Mouse (Mus musculus) embryonic facial prominence, embryonic 15.5 days (tissue): ENCODE data around the gene Tdrd3. TPM values are rescaled to one million over a fixed set of nuclear protein-coding genes. Genes with fewer than 3 reads are reported as not detected.

Experiments used
- ATAC-seq: fragments of 200-750 bp; cut with Nextera tagmentation; 2 replicates; pipeline ENCODE4 v1.8.0; 2017; ENCODE audit warnings: low read depth, moderate TSS enrichment; ENCODE audit not compliant: insufficient number of reproducible peaks, low FRiP score, low TSS enrichment
- H3K27ac ChIP-seq: fragments of 300-500 bp; sonication (generic); replicated peaks from 2 replicates; pipeline ENCODE4 v1.5.1; 2015; ENCODE audit warnings: mild to moderate bottlenecking, inconsistent platforms
- H3K27me3 ChIP-seq: fragments of 300-500 bp; sonication (generic); 2 replicates; pipeline ENCODE4 v1.6.1; 2015; ENCODE audit warnings: inconsistent platforms
- H3K36me3 ChIP-seq: fragments of 300-500 bp; sonication (generic); 2 replicates; pipeline ENCODE4 v1.6.1; 2015; ENCODE audit warnings: mild to moderate bottlenecking, inconsistent platforms
- H3K4me1 ChIP-seq: fragments of 300-500 bp; sonication (generic); 2 replicates; pipeline ENCODE4 v1.6.1; 2015; ENCODE audit warnings: inconsistent platforms
- H3K4me2 ChIP-seq: fragments of 300-500 bp; sonication (generic); replicated peaks from 2 replicates; pipeline ENCODE4 v1.6.1; 2015; ENCODE audit warnings: mild to moderate bottlenecking, inconsistent platforms
- H3K4me3 ChIP-seq: fragments of 300-500 bp; sonication (generic); replicated peaks from 2 replicates; pipeline ENCODE4 v1.5.1; 2015; ENCODE audit warnings: mild to moderate bottlenecking, inconsistent platforms
- H3K9ac ChIP-seq: fragments of 300-500 bp; sonication (generic); 2 replicates; pipeline ENCODE4 v1.6.1; 2015; ENCODE audit warnings: inconsistent platforms
- H3K9me3 ChIP-seq: fragments of 300-500 bp; sonication (generic); replicated peaks from 2 replicates; pipeline ENCODE4 v1.6.1; 2016; ENCODE audit warnings: inconsistent platforms
- WGBS: fragments of 180-500 bp; shearing (Covaris S2); methylation state at CpG from one replicate; pipeline ENCODE4 v1.1.7; 2015; 5-methylcytosine and 5-hydroxymethylcytosine counted together
- polyA plus RNA-seq: library from polyadenylated mRNA; unstranded; fragments of >200 nt; fragmentation: Nextera tagmentation; extraction: Ambion mirVana; gene quantifications from 2 replicates; pipeline ENCODE4 v1.2.1, GENCODE M21; 2015

Tdrd3 gene
- polyA plus RNA-seq, 1 experiment from 2014 or later = 32.3 TPM

DNA sequence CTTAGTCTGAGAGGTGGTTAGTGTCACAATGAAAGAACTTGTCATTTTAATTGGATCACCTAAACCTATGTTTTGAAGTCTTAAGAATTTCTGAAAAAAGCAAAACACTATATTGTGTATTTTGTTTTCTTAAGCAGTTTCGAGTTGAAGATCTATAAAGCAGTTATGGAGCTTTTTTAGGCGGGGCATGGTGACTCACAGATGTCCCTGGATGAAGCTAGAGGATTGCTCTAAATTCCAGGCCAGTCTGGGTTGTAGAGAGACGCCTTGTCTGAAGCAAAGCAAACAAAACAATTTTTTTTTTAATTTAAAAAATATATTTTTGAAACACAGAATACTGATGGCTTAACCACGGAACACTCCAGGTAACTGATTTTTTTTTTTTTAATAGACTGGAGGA, 4.1 kb downstream of the Tdrd3 start:
- no peak overlapping the region for H3K27ac ChIP-seq
- no peak overlapping the region for H3K9ac ChIP-seq
- no peaks in the 10 kb centered on the region for H3K9me3 ChIP-seq
- no peaks in the 10 kb centered on the region for H3K27me3 ChIP-seq
- no peaks in the 10 kb centered on the region for H3K36me3 ChIP-seq
- H3K4me1 ChIP-seq = peaks cover 20% of the 10 kb centered on the region; the same call in 1 of the 2 replicates
- no peak overlapping the region for H3K4me3 ChIP-seq
- H3K4me2 ChIP-seq = no peak overlapping the region
- ATAC-seq = no peak
- WGBS = 65% methylated on average over 4 of the region's 4 CpGs

DNA sequence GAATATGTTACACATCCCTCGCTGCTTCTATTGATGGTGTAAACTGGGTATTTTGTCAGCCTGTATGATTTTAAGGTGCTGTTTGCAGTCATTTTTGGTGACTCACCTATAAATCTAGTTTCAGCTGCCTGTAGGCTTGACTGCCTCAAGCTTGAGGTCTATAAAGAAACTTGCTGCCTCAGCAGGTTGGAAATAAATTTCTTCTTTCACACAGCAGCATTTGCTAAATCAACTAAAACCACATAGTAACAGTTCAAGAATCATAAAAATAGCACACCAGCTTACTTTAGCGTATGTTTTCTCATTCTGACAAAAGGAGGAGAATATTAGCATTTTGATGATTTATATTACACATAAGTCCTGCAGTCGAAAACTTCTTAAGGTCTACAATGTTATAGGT, 6.0 kb downstream of the Tdrd3 start:
- Histone ChIP-seq H3K4me1 (peaks cover 20% of the 10 kb centered on the region; the same call in 1 of the 2 replicates), H3K4me2 (no peak overlapping the region), H3K9ac (no peak overlapping the region), H3K27ac (no peak overlapping the region), H3K9me3 (no peaks in the 10 kb centered on the region), H3K4me3 (no peak overlapping the region), H3K36me3 (no peaks in the 10 kb centered on the region), H3K27me3 (no peaks in the 10 kb centered on the region)
- 80% methylated on average over 3 of the region's 3 CpGs for WGBS
- ATAC-seq = no peak

DNA sequence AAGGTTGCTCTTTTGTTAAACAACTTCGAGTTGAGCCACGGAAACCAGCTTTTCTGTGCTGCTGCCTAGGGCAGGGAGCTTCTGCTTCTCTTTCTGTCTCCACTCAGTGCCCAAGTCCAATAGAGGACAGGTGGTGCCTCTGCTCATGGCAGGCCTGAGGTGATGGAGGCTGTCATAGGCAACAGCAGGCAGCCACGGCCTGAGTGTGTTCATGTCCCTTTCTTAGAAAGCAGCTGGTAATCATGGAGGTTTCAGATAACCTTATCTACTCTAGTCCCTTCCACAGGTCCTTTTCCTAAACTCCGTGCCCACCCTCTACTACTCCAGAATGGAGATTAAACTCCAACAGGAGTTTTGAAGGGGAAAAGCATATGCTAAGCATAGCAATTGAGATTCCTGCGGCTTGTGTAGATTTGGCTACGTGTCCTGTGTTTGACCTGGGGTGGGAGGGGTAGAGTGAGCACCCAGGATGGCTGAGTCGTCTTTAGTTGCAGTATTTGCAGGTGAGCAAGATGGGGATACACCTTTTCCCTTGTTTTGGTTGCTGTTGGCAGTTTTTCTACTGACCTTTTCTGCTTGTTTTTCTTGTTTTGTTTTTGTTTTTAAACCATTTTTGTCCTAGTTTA, 10.0 kb downstream of the Tdrd3 start:
- no peak overlapping the region for H3K27ac ChIP-seq
- H3K4me1 ChIP-seq = peaks cover 6% of the 10 kb centered on the region; the same call in 1 of the 2 replicates
- no peak overlapping the region for H3K9ac ChIP-seq
- H3K36me3 ChIP-seq = no peaks in the 10 kb centered on the region
- no peaks in the 10 kb centered on the region for H3K9me3 ChIP-seq
- H3K27me3 ChIP-seq = no peaks in the 10 kb centered on the region
- 52% methylated on average over 7 of the region's 7 CpGs for WGBS
- no peak overlapping the region for H3K4me3 ChIP-seq
- ATAC-seq = no peak
- no peak overlapping the region for H3K4me2 ChIP-seq

DNA sequence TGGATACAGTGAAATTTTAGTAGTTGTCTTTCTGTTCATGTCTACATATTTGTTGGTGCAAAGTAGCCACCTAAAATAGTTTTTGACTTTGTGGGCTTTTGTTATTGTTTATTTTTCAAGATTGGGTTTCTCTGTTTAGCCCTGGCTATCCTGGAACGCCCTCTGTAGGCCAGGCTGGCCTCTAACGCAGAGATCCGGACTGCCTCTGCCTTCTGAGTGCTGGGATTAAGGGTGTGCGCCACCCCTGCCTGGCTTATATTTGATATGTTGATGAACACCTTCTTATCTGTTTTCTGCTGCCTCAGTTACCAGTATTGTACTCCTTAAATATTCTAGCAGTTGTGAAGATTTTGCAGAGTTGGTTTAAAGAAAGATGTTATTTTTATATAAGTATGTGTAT, 10.6 kb downstream of the Tdrd3 start:
- Histone ChIP-seq H3K4me1 (peaks cover 6% of the 10 kb centered on the region; the same call in 1 of the 2 replicates), H3K27me3 (no peaks in the 10 kb centered on the region), H3K27ac (no peak overlapping the region), H3K4me2 (no peak overlapping the region), H3K9ac (no peak overlapping the region), H3K9me3 (no peaks in the 10 kb centered on the region), H3K36me3 (no peaks in the 10 kb centered on the region), H3K4me3 (no peak overlapping the region)
- no peak for ATAC-seq
- 85% methylated on average over 4 of the region's 4 CpGs for WGBS

DNA sequence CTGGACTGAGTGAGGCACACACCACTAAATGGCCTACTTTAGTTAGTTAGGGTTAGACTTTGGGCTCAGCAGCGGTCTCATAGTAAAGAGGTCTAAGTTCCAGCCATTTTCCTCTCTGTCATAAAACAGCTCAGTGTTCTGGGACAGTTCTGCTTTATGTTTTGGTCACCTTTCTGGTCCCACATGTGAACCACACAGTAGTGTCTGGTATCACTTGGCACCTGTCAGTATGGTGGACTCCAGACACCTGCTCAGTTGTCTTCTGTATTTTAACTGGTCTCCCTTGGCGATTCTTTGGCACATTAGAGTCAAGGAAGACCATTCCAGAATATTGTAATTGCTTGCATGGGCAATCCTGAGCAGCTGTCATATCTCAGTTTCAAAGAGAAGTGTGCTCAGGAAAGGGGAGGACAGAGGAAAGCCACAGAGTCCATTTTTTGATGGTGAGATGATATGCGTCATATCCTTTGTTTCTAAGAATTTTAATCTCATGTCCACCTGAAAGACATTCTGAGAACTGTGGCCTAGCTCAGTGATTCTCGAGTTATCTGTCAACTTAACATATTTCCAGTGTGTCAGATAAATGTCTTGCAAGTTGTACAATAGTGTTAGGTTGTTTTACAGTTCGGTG, 11.3 kb downstream of the Tdrd3 start:
- H3K27ac ChIP-seq = no peak overlapping the region
- H3K36me3 ChIP-seq = no peaks in the 10 kb centered on the region
- WGBS = 88% methylated on average over 5 of the region's 5 CpGs
- no peak for ATAC-seq
- no peaks in the 10 kb centered on the region for H3K9me3 ChIP-seq
- no peak overlapping the region for H3K4me3 ChIP-seq
- peaks cover 6% of the 10 kb centered on the region; the same call in 1 of the 2 replicates for H3K4me1 ChIP-seq
- H3K9ac ChIP-seq = no peak overlapping the region
- no peaks in the 10 kb centered on the region for H3K27me3 ChIP-seq
- H3K4me2 ChIP-seq = no peak overlapping the region

DNA sequence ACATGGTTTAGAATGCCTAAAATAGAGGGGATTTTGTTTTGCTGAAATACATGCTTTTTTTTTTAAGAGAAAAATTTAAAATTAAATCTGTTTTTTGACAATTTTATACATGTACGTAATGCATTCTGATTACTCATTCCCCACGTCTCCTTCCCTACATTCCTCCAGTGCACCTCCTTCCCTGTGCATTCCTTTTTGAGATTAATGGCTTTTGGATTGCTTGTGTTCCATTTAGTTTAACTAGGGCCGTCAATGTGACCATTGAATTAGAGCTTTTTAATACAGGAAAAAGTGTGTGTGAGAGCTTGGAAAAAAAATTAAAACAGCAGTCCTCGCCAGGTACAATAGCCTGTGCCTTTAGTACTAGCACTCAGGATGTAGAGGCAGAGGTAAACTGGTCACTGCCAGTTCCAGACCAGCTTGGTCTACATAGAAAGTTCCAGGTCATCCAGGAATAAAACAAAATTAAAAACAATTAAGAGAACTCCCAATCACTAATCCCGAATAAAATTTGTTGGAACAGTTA, 17.0 kb downstream of the Tdrd3 start:
- Histone ChIP-seq H3K4me2 (no peak overlapping the region), H3K9ac (no peak overlapping the region), H3K36me3 (peaks cover 10% of the 10 kb centered on the region), H3K4me3 (no peak overlapping the region), H3K9me3 (no peaks in the 10 kb centered on the region), H3K27me3 (no peaks in the 10 kb centered on the region), H3K4me1 (0 out of 2 replicates have a peak, but pooled peaks cover 1% of the 10 kb centered on the region), H3K27ac (no peak overlapping the region)
- WGBS = 70% methylated on average over 5 of the region's 5 CpGs
- ATAC-seq = no peak

DNA sequence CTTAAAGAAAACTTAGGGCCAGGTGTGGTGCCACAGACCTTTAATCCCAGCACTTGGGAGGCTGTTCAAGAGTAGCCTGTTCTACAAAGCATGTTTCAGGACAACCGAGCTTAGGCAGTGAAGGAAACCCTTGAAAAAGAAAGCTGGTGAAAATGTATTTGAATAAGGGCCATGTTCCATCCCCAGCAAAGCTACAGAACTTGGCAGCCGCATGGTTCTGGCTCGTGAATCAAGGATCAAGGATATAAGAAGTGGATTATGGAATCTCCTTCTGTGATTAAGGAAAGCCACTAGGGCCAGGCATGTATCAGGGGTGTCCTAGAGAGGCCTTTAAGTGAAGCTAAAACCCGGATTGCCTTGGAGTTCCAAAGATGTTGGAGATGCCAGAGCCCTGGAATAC, 18.9 kb downstream of the Tdrd3 start:
- no peak for ATAC-seq
- WGBS = 81% methylated on average over 4 of the region's 4 CpGs
- Histone ChIP-seq H3K27ac (no peak overlapping the region), H3K4me1 (0 out of 2 replicates have a peak, but pooled peaks cover 3% of the 10 kb centered on the region), H3K27me3 (no peaks in the 10 kb centered on the region), H3K9ac (no peak overlapping the region), H3K9me3 (no peaks in the 10 kb centered on the region), H3K36me3 (peaks cover 10% of the 10 kb centered on the region), H3K4me3 (no peak overlapping the region), H3K4me2 (no peak overlapping the region)

DNA sequence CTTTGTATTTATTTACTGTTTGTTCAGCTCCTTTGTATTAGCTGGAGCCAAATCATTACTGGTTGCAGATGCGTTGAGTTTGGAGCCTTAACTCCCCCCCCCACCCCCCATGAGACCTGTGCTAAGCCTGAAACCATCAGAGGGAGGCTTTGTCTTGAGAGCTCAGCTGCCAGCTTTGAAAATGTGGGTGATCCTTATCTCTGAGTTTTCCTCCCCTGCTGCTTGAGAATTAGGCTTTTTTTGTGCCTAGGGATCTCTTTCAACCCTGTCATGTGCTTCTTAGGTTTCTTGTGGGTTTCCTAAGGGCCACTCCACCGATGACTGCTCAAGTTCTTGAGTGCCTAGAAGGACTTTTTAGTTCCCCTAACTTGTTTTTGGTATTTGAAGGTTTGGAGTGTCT, 23.3 kb downstream of the Tdrd3 start:
- H3K4me3 ChIP-seq = no peak overlapping the region
- H3K9ac ChIP-seq = no peak overlapping the region
- no peak overlapping the region for H3K4me2 ChIP-seq
- H3K9me3 ChIP-seq = no peaks in the 10 kb centered on the region
- no peak overlapping the region for H3K27ac ChIP-seq
- no peaks in the 10 kb centered on the region for H3K27me3 ChIP-seq
- H3K36me3 ChIP-seq = peaks cover 10% of the 10 kb centered on the region
- ATAC-seq = no peak
- H3K4me1 ChIP-seq = 0 out of 2 replicates have a peak, but pooled peaks cover 3% of the 10 kb centered on the region
- 8% methylated on average over 2 of the region's 2 CpGs for WGBS

DNA sequence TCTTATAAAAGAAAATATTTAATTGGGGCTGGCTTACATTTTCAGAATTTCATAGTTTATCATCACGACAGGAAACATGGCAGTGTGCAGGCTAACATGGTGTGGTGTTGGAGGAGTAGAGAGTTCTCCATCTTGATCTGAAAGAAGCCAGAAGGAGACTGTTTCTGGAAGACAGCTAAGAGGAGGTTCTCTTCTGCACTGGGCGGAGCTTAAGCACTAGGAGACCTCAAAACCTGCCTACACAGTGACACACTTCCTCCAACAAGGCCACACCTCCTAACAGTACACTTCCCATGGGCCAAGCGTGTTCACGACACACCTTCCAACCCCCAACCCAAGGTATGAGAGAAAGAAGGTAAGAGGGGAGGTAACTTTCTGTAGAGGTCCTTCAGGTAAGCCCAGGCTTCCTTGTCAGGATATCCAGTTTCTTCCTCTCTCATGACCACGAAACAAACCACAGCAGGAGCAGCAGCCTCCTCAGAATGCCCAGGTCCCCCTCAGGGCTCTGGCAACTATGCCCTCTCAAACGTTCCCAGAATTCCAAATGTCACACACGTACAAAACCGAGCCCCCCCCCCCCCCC, 30.0 kb downstream of the Tdrd3 start:
- no peak overlapping the region for H3K9ac ChIP-seq
- no peak overlapping the region for H3K27ac ChIP-seq
- no peak for ATAC-seq
- H3K4me1 ChIP-seq = no peaks in the 10 kb centered on the region
- H3K36me3 ChIP-seq = no peaks in the 10 kb centered on the region
- H3K9me3 ChIP-seq = no peaks in the 10 kb centered on the region
- 80% methylated on average over 8 of the region's 8 CpGs for WGBS
- H3K27me3 ChIP-seq = no peaks in the 10 kb centered on the region
- no peak overlapping the region for H3K4me2 ChIP-seq
- H3K4me3 ChIP-seq = no peak overlapping the region

DNA sequence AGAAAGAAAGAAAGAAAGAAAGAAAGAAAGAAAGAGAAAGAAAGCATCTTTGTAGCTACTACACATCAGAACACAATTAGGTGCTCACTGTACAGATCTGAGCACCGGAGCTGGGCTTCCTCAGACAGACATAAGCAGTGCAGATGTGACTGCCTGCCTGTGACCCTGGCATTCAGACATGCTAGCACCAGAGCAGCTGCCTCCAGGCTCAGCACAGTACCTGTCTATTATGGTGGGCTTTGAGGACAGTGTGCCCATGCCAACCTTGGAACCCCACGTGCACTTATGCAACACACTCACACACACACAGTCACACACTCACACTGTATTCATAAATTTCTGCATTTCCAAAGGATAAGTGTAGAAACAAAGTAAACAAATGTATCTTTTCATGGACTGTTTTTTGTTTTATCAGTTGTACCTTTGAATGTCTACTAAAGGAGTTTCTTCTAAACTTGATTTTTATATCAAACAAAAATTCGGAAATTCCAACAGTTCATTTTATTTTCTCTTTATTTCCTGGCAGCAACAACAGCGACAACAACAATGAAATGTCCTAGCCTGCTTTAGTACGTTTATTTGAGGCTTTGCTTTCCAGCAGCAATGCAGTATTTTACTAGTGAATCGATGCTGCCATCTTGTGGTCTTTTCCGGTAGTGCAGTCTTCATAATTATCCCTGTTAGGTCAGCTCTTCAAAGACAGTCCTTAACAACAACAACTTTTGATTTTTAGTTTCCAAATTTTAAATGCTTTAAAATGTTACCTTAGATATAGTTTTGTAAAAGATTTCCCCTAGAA, 35.4 kb downstream of the Tdrd3 start:
- Histone ChIP-seq H3K9ac (no peak overlapping the region), H3K27ac (peak overlapping the region; percentile 36; the same call in 1 of the 2 replicates), H3K4me3 (no peak overlapping the region), H3K9me3 (no peaks in the 10 kb centered on the region), H3K27me3 (no peaks in the 10 kb centered on the region), H3K4me2 (no peak overlapping the region), H3K4me1 (peaks cover 3% of the 10 kb centered on the region), H3K36me3 (peaks cover 4% of the 10 kb centered on the region; the same call in 1 of the 2 replicates)
- peak; percentile 72 for ATAC-seq
- WGBS = 3% methylated on average over 7 of the region's 7 CpGs

DNA sequence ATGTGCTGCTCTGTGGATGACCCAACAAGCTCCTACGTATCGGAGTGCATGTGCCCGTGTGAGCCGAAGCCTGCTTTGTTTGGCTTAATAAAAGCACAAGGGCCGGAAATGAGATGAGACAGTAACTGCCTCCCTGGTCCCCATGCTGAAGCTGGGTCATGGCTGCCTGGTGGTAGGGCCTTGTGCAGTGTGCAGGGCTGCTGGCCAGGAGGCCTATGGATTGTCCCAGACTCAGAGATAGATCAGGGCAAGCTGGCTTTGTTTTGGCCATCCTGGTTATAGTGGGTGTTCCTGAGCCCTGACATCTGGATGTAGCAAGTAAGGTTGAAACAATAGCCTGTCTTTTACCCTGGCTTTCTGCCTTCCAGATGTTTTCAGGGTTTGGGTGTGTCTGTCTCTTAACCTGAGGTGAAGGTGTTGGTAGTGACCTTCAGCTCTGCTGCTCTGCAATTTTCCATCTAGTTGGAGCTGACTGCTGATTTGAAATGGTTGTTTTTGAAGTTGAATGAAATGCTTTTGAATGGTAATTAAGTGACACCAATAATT, 39.3 kb downstream of the Tdrd3 start:
- Histone ChIP-seq H3K9ac (no peak overlapping the region), H3K9me3 (no peaks in the 10 kb centered on the region), H3K27ac (no peak overlapping the region), H3K4me1 (peaks cover 3% of the 10 kb centered on the region), H3K4me3 (no peak overlapping the region), H3K27me3 (no peaks in the 10 kb centered on the region), H3K36me3 (peaks cover 4% of the 10 kb centered on the region; the same call in 1 of the 2 replicates), H3K4me2 (no peak overlapping the region)
- ATAC-seq = no peak
- 79% methylated on average over 5 of the region's 5 CpGs for WGBS
